Mouse (Mus musculus) B cell, adult 67 days (primary cell): ENCODE data around the gene Fyttd1. TPM values are rescaled to one million over a fixed set of nuclear protein-coding genes. Genes with fewer than 3 reads are reported as not detected.

Experiments used
- total RNA-seq, 2 experiments: library from RNA; stranded (reverse); gene quantifications; 4 replicates each; pipeline ENCODE4 v1.2.4; 2023

Gene Fyttd1
- 10 to 100 TPM; 63.9 to 94.7 TPM for total RNA-seq

GRCm38 (mm10) chr16:32877343-32878156 lies at the start of gene Fyttd1, which contains the start of gene Rubcn:
Gene Fyttd1, plus strand, starts transcription at chr16:32877500.
Gene Rubcn, minus strand, starts transcription at chr16:32877766.

GRCm38 (mm10) chr16:32913937-32914881 lies 36.9 kb downstream of the Fyttd1 start, which contains the start of gene Lrch3:
Gene Lrch3, plus strand, starts transcription at chr16:32914100.

Other genes with a start within 250 kb of the Fyttd1 start
- 100 to 1,000 TPM; 130 to 138 TPM for gene Tnk2, start 233.6 kb upstream of the Fyttd1 start, total RNA-seq
- not detected for gene Muc4, start 141.6 kb upstream of the Fyttd1 start, total RNA-seq
- gene Muc20, start 80.1 kb upstream of the Fyttd1 start, total RNA-seq, result not detected
- not detected for gene Smbd1, start 67.0 kb upstream of the Fyttd1 start, total RNA-seq
- 100 to 1,000 TPM; 186 to 201 TPM for gene Rubcn, start 266 bp downstream of the Fyttd1 start, total RNA-seq
- 10 to 100 TPM; 72.1 to 78.9 TPM for gene Lrch3, start 36.6 kb downstream of the Fyttd1 start, total RNA-seq
- not detected for gene Iqcg, start 178.7 kb downstream of the Fyttd1 start, total RNA-seq
- 1,000 to 10,000 TPM in 1 of 2 experiments, 100 to 1,000 TPM in 1; 983 to 1,091 TPM for gene Rpl35a, start 179.0 kb downstream of the Fyttd1 start, total RNA-seq
- gene Lmln, start 185.0 kb downstream of the Fyttd1 start, total RNA-seq, result 1 to 10 TPM; 1.8 to 3.1 TPM